Mouse (Mus musculus) gastrocnemius, postnatal 25 days (tissue): Measurements from ENCODE around the gene Gm12216. TPM values are rescaled to one million over a fixed set of nuclear protein-coding genes. Genes with fewer than 3 reads are reported as not detected.
"Not testable (repeated sequence)": the region's sequence is repeated elsewhere in the genome, so short reads cannot be mapped to it uniquely, and the experiment has no call there.

Source experiments
- DNase-seq: peaks from one replicate; pipeline ENCODE4 v3.0.0; 2022
- long read RNA-seq, 2 experiments: library from polyadenylated mRNA; stranded (forward); transcript quantifications; one replicate each; pipeline ENCODE4 v2.0.0; 2021
- total RNA-seq, 2 experiments: library from RNA; stranded (reverse); gene quantifications; 1 replicate in 1 of 2; 2 replicates in 1 of 2; pipeline ENCODE4 v1.2.3; 2021

Gm12216 gene
- 1 to 10 TPM; 2.0 TPM for total RNA-seq
- long read RNA-seq, experiment 1: 0 reads
- long read RNA-seq, experiment 2, partial matches to known transcripts: 1 of 4 reads
- long read RNA-seq, experiment 2, other reads (novel, unspliced or antisense): 3 of 4 reads

DNA sequence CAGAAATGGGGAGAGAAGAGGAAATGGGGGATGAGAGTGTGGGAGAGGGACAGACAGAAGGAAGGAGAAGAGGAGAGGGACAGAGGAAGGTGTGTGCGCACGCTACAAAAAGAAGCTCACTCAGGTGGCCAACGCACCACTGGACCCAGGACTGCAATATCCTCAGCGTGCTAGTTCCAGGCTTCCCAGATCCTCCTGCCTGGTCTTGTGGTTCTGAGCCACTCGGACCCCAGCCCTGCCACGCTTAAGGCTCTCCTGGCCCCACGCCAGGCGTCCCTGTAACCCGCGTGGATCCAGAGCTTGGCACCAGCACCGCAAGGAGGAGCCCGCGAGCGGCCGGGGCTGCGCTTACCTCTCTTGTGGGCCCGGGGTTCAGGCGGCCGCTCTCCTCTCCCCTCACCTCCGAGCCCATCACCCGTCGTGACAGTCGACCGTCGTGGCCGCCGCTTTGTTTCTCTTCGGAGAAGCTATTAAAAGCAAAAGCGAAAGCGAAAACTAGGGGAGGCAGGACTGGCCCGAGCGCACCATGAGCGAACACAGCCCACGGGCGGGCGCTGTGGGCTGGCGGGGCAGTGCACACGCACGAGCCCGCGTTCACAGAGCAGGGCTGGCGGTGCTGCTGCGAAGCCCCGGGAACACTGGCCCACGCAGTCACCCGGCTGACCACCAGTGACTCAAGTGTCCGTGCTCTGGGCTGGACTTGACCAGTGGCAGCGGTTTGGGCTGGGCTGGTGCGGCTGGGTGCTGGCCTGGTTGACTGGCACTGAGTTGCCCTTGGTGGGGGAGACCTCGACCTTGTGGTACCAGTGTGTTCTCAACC, at the start of gene Gm12216:
Gene Gm12216 (minus strand): TSS at position 496 of the 820 bp plus-strand sequence.
- peak; percentile 45 for DNase-seq

DNA sequence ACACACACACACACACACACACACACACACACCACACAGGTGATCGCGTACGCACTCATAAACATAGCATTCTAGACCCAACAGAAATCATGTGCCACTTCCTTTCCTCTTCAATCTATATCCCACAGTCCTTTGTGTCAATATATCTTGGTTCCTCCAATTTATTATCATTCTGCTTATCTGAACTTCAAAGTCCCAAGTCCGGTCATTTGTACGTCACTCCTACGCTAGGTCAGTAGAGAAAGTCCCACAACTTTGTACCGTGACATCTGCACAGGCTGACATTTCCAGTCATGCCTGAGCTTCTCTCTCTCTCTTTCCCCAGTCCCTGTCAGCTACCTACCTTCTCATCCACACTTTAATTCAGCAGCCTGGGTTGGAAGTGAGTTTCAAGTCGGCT, 49.6 kb upstream of the Gm12216 start:
- no peak for DNase-seq

DNA sequence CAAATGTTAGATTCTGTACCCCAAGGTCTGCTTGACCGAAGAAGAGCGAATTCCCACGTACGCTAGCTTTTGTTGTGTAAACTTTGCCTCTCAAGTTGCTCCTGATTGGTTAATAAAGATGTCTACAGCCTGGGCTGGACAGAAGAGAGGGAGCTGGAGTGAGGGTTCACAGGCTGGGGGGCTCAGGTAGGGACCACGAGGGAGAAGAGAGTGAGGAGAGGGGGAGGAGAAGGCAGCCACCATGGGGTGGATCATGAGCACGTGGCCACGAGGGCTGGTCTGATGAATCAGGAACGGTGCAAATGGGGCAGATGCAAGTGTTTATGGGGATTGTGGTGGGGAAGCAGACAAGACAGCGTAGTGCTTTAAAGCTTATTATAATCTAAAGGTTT, 45.5 kb upstream of the Gm12216 start:
- no peak for DNase-seq

DNA sequence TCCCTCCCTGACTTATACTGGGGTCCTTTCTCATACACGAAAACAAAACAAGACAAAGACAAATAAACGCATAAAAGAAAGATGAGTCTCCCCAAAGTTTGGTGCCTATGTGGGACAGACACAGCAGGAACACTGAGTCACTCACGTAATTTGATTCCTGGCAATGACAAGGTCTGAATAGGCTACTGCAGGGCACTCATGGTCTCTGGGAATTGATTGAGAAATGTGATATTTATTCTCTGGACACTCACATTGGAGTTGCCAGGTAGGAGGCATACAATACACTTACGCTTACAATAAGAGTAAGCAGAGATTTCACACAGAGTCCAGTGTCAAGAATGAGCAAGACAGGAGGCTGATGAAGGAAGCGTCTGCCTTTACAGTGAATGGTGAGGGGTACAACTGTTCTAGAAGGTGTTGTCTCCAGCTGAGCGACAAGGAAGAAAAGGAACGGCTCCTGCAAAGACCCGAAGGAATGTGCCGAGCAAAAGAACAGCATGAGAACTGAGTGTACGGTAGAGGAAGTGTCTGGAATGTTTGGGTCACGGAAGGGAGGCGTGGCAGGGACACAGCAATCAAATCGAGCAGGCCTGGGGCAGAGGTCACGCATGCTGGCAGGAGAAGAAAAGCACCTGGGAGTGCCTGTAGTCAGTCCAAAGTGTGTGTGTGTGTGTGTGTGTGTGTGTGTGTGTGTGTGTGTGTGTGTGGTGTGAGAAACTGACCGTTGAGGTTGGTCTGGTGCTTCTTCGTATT, 44.9 kb upstream of the Gm12216 start:
- DNase-seq: no peak

DNA sequence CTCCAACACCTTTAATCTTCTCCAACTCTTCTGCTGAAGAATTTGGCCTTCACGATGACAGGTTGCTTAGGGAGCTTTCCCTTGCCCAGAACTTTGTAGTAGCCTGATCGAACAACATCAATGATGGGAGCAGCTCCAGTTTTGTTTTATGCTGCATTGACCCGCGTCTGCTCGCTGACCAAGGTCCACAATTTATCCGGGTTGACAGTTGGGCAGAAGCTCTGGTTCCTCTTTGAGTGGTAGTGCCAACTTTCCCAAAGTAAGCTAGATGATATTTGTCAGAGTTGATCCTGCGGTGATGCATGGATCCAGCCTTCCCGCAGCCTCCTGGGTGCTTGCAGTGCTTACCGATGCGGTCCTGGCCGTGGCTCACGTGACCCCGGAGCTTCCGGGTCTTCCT, 43.7 kb upstream of the Gm12216 start:
- DNase-seq: no peak

DNA sequence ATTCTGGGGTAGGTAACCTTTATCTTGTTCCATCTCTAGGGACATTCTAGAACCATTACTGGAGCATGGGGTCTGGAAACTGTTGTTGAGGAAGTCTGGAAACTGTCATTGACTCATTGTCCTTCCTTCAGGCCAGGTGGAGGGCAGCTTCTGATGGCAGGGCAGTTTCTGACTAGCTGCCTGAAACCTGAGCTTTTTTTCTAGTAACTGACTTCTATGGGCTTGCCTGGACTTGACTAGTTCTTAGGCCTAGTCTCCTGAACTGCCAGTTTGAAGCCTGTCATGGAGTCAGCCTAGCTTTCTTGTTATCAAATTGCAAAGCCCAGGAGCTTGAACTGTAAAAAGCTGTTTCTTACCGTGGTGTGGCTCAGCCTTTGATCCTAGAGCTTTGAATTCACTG, 41.9 kb upstream of the Gm12216 start:
- DNase-seq: no peak

DNA sequence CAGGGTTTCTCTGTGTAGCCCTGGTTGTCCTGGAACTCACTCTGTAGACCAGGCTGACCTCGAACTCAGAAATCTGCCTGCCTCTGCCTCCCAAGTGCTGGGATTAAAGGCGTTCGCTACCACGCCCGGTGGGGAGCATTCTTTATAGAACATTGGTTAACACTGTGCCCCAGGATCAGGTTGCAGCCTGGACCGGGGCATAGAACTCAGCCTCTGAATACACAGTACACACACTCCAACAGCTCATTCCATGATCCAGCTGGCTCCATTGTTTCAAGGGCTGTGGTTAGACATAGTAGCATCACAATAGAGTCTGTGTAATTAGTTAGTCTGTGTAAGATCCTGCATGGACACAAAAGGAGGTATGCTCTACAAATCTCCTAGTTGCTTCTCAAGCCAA, 40.9 kb upstream of the Gm12216 start:
- DNase-seq: no peak

DNA sequence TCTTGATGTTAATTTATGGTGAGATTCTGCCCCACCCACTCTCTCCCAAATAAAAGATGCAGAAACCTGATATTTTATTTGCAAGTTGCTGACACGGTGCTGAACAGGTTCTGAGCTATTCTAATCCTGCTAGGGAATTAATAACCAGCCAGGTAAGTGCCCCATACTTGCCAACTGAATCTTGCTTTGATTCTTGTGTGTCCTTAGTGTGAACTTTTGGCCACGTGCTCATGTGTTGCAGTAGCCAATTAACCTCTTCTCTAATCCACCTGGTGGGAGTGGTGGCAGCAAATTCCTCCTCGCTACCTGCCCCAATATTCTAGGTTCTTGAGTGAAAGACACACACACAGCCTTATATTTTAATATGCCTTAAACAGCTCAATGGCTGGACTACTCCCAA, 39.9 kb upstream of the Gm12216 start:
- no peak for DNase-seq

DNA sequence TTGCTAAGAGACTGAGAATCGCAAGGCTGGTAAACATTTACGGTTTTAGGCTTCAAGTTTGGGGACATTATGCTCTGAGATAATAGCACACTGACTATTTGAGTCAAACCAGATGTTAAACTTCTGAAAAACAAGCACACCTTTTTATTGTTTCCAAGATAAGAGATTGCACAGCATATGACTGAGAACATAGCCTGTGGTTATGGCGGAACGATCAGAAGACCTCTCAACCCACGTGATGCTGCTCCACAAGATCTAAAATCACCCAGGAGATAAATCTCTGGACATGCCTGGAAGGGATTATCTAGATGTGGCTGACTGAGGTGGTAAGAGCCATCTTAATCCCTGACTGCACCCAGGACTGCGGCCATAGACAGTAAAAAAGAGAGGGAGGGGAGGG, 37.9 kb upstream of the Gm12216 start:
- DNase-seq: no peak

DNA sequence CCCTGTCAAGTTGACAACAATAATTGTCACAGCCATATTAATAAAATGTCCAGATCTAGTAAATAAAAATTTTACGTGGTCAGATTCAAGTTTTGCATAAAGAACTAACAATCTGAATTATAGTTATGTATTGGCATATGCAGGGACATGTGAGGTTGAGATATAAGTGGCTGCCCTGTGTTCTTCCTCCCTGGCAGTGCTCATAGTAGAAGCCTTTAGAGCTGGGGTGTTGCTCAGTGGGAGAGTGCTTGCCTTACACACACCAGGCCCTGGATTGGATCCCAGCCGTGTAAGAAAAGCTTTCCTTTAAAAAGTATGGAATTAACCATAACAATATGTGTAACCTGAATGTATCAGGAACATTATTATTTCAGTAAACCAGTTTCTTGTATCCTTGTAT, 34.4 kb upstream of the Gm12216 start:
- no peak for DNase-seq

DNA sequence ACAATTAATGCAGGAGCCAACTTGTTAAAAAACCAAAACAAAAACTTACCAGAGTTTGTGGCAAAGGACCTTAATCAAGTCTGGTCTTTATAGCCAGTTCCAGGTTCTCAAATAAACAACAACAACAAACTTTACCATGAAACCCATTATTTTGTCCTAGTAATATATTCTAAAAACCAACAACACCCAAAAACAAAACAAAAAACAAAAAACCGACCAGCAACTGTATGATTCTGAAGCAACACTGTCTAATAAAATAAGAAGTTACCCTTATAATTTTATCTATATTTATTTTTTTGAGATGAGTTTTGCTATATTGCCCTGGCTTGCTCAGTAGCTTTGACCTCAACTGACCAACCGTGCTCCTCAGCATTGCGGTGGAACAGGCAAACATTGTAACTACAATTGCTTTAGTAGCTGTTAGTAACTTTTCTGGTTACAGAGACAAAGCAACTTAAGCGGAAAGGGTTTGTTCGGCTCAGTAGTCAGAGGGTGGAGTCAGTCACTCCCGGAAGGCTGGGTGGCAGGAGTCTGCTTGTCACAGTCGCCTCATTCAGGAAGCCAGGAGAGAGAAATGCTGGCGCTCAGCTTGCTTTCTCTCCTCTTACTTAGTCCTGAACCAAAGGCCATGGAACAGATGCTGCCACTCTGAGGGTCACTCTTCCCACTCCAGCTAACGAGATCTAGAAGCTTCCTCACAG, 33.8 kb upstream of the Gm12216 start:
- DNase-seq: no peak

DNA sequence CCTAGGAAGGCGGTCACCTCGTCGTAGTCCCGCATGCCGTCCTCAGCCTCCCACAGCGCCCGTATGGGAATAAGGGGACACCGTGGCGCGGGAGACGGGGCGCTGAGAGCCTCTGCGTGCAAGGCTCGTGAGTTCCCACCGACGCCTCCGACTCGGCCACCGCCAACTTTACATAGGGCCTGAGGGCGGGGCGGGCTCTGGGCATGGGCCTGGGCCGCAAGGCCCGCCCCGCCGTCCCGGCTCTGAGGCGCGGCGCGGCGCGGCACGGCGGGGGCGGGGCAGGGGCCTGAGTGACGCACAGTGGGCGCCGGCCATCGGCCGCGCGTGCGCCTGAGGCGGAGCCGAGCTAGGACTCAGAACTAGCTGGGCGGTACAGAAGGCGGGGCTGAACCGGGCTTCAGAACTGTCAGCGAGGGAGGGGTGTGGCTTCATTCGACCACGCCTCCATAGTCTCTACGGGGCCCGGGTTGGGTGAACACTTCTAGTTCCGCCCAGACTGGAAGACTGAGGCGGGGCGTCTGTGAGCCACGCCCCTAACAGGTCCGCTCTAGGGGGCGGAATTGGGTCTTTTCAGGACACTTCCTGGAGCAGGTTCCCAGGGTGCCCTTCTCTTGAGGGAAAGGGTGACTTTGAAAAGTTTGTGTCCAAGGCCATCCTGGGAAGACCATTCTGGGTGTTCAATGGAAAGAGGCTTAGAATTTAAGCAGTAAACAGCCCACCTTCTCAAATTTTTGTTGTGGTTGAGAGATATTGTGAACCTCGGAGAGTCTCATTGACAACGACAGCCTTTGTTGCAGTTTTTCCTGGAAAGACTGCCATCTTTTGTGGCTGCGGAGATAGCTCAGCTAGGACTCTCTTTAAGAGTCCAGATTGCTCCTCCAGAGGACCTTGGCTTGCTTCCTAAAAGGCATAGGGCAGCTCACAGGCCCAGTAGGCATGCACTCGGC, 32.7 kb upstream of the Gm12216 start, which contains the start of gene Slc22a5:
Gene Slc22a5 (minus strand): TSS at position 156 of the 947 bp plus-strand sequence.
- peak; percentile 99 for DNase-seq

DNA sequence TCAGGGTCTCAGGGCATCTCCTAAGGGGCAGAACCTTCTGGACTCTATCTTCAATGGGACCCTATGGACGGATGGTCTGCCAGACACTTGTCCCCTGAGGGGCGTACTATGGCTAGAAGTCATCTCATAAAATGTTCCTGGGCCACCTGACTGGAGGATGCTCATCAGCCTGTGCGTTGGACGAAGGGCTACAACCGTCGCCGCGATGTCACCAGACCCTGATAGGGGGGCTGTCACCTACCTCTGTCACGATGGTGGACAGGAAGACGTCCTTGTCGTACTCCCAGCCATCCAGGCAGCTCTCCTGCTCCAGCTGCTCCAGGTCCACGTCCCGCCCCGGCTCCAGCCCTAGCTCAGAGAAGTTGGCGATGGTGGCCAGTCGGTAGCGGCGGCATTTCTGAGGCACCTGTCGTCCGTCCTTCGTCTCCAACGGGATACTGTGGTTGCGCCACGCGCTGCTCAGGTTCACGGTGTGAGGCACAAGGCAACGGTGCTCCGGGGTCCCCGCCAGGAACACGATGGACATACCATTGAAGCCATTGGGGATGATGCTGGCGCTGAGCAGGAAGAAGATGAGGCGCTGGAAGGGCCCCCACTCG, 31.9 kb upstream of the Gm12216 start:
- DNase-seq: no peak

DNA sequence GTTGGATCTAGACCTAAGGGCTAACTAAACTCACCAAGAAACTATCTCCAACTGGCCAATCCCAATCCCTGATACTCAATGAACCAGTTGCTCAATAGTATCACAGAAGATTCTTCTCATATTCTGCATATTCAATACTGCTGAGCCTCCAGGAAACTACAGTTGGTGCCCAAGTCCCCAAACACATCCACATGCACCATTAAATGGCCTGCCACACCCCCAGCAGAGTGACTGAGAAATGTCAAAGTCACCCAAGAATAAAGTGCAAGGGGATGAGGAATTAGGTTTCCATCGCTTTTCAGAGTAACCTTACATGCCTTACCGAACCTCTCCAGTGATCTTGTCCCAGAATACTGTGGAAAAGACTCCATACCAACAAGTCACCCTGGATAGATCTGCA, 31.2 kb upstream of the Gm12216 start:
- DNase-seq: no peak

DNA sequence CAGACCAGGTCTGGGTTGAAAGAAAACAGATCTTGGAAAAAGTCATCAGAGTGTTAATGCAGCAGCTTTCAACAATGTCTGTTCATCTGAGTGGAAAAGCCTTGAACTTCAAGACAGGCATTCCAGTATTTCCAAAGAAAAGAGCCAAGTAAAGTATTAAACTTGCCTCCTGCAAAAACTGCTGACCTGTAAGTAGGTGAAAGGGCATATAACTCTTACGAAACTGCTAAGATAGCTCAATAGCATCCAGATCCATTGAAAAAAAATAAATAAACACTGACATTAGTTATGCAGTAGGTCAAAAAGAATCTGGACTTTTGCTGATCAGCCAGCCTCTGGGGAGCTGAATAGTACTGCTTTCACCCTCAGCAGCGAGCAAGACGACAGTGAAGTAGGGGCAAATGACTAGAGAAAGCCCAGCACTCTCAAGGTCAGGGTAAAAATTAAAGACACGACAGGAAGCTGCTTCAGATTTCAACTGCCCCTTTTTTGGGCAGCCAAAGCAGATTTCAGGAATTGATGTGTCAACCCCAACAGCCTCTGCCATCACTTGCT, 30.1 kb upstream of the Gm12216 start:
- no peak for DNase-seq

DNA sequence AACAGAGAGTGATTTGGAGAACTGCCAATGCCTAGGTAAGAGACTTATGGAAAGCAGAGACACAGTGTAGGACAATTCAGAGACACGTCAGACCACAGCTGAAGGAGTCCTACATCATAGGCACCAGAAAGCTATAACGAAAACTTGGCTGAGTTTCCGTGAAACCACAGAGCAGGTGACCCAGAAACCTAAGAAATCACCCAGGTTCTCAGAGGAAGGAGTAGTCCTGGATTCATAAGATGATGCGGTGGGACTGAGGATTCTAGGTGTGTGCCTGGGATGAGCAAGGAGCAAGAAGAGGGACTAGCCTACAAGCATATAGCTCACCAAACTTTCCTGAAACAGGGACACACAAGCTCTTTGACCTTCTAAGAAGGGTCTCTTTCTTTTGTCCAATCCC, 29.2 kb upstream of the Gm12216 start:
- DNase-seq: no peak

DNA sequence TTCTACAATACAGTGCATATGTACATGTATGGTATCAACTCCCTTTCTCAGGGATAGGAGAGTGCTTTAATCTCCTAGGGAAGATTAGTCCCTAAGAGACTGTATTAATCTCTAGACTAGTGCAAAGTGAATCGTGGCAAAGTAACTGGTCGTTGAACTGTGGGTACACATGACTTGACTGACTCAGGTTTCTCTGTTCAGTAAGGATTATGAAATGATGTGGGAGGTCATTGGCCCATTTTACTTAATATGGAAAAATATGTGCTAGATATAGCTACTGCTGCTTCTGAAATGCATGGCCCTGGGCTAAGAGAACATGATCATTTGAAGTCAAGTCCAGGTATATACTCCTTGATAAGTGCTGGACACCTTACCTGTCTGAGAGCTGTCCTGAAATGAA, 24.2 kb upstream of the Gm12216 start:
- no peak for DNase-seq

DNA sequence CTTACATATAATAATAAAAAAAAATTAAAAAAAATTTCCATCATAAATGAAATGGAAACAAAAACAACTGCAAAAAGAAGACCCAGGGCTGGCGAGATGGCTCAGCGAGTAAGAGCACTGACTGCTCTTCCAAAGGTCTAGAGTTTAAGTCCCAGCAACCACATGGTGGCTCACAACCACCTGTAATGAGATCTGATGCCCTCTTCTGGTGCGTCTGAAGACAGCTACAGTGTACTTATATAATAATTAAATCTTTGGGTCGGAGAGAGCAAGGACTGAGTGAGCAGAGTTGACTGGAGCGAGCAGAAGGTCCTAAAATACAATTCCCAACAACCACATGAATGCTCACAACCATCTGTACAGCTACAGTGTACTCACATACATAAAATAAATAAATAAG, 19.0 kb upstream of the Gm12216 start:
- DNase-seq: not testable (repeated sequence)

DNA sequence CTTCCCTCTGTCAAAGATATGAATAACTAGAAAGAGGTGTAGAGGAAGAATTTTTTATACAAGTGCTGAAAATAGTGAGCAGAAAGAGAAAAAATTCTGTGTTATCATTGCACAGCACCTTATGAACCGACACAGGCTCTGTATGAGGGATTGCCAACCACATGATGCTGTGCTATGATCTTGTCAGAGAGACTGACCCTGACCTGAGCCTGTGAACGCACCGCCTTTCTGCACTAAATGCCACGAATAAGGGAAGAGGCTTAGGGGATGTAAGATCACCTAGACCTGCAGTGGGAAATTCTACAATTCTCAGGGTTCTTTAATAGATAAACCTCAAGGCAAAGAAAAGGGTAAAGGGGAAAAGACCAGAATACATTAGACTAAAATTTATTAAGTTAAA, 17.4 kb upstream of the Gm12216 start:
- no peak for DNase-seq

DNA sequence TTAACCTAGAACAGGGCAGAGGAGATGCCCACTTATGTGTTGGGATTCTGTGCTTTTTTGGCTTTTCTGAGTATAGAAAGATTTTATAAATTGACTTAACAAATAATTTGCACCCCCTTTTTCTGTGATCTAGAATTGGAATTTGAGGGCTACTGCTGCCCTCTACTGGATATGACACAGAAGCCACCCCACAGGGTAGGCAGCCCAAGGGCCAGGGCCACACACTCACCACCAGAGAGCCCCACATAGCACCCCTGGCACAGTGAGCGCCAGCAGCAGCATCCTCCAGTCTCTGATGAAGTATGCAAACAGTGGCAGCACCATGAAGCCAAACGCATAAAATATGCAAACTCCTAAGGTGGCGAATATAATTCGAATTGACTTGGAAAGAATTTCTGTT, 15.7 kb upstream of the Gm12216 start:
- DNase-seq: no peak
